9 mouse cellular contexts compared by ENCODE assay signal in genomic region chr10:50704202-50704601, GRCm38 (mm10).
A peak's percentile ranks its signal among the peaks of the same experiment; 100 is the strongest.
DNase-seq lines count a peak whose midpoint lies in the region; ATAC-seq lines count a peak whose summit lies in the region.
"Had no signal": no experiment of that assay in that cellular context is flagged by ENCODE, and none has a peak within 500 bp of the region (broad histone marks: within the 10 kb centered on the region; RNA-seq: fewer than 3 reads in every experiment).

No protein-coding gene starts in this region.

- no peak overlapping the region for H3K4me2 ChIP-seq in hindbrain, embryonic 14.5 days (replicated peaks)
- H3K4me2 ChIP-seq: limb, embryonic 15.5 days had no signal

- peaks cover 6% of the 10 kb centered on the region; the same call in 1 of the 2 replicates for H3K36me3 ChIP-seq in hindbrain, embryonic 14.5 days (replicated peaks; ENCODE audit: control insufficient read depth, insufficient read depth)
- H3K36me3 ChIP-seq: limb, embryonic 15.5 days had no signal

- no peaks in the 10 kb centered on the region for H3K9me3 ChIP-seq in hindbrain, embryonic 14.5 days (ENCODE audit: control insufficient read depth, low read length)
- H3K9me3 ChIP-seq: limb, embryonic 15.5 days had no signal

- H3K4me1 ChIP-seq in hindbrain, embryonic 14.5 days (replicated peaks; ENCODE audit: control insufficient read depth, insufficient read depth, low read length) = no peaks in the 10 kb centered on the region
- H3K4me1 ChIP-seq: limb, embryonic 15.5 days had no signal

- 25% methylated on average over 6 of the region's 6 CpGs for WGBS in hindbrain, embryonic 14.5 days

- H3K4me3 ChIP-seq in hindbrain, embryonic 14.5 days (replicated peaks; ENCODE audit: low read length) = no peak overlapping the region
- H3K4me3 ChIP-seq: limb, embryonic 15.5 days had no signal

- no peak overlapping the region for H3K9ac ChIP-seq in hindbrain, embryonic 14.5 days
- H3K9ac ChIP-seq: limb, embryonic 15.5 days had no signal

- peak; percentile 85 for ATAC-seq in common myeloid progenitor, adult 5-6 weeks (replicated peaks; ENCODE audit: low read depth, poor library complexity, severe bottlenecking)
- peak; percentile 84 for ATAC-seq in hindbrain, embryonic 14.5 days (ENCODE audit: low FRiP score)
- peak; percentile 80 for ATAC-seq in megakaryocyte-erythroid progenitor cell, adult 5-6 weeks (replicated peaks; ENCODE audit: low FRiP score, low TSS enrichment, poor library complexity, severe bottlenecking)

- H3K27me3 ChIP-seq in hindbrain, embryonic 14.5 days (ENCODE audit: control insufficient read depth, insufficient read depth, low read length) = no peaks in the 10 kb centered on the region
- H3K27me3 ChIP-seq: limb, embryonic 15.5 days had no signal

- H3K27ac ChIP-seq in hindbrain, embryonic 14.5 days = no peak overlapping the region
- H3K27ac ChIP-seq: limb, embryonic 15.5 days had no signal

- DNase-seq in gastrocnemius, postnatal 10 days = peak; percentile 5
- DNase-seq in gastrocnemius, adult 8-10 months (ENCODE audit: low spot score in 2 of 2) = no peak
- peak; percentile 59 for DNase-seq in MEL-GATA-1-ER (ENCODE audit: extremely low read depth, low read depth)
- peak; percentile 90 for DNase-seq in hindbrain, embryonic 14.5 days (ENCODE audit: low spot score)
- peak; percentile 23 for DNase-seq in left cerebral cortex, adult 11 months (ENCODE audit: low spot score)
- DNase-seq in skeletal muscle tissue, adult 2 months (ENCODE audit: low read depth, low spot score) = peak; percentile 18

Comparison
In these comparisons a context has a peak if more than half of its experiments do, and no peak if none do; other contexts are left out.
1. DNase-seq: peak in gastrocnemius, postnatal 10 days (single experiment), MEL-GATA-1-ER (single experiment), hindbrain, embryonic 14.5 days (single experiment), left cerebral cortex, adult 11 months (single experiment) and skeletal muscle tissue, adult 2 months (single experiment); none in gastrocnemius, adult 8-10 months (0 of 2).
2. Peak in every context shown above with its lines, with median percentiles within 50 percentile points of each other: ATAC-seq.